Mouse (Mus musculus) T-helper 1 cell (primary cell): ENCODE results near the gene Hoxa11.

Experiments
- in situ Hi-C: fragments of 300-600 bp; cut with MboI, MseI; formaldehyde crosslinking; loops from one replicate; pipeline ENCODE4 v1.15.1; 2025; ENCODE audit warnings: high pct_unique_total_duplicates

Gene Hoxa11

DNA sequence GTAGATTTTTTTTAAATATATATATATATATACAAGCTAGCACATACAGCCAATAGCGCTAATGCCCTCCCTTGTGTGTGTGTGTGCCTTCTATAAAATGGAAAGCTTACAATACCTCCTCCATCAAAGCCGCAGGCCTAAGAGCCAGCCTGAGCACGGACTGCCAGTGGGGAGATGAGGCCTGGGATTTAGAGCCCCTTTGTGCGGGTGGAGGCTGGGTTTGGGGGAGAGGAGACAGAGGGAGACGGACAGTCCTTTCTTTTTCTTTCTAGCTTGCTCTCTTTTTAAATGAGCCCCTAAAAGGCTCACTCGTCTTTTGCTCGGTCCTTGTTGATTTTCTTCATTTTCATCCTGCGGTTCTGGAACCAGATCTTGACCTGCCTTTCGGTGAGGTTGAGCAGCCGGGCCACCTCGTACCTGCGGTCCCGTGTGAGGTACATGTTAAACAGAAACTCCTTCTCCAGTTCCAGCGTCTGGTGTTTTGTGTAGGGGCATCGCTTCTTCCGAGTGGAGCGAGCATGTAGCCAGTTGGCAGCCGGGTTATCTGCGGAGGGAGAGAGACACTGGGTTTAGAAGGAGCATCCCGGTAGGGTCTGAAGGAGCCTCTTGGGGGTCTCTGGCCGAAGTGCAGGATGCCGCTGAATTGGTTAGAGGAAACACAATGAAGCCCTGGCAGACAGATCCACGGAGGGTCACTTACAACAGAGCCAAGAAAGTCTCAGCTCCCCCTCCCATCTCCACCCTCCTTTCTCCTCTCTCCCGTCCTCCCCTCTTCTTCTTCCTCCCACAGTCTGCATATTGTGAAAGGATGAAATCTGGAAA is 21.5 kb downstream of the Hoxa11 start:
- in situ Hi-C loops, result loop anchor here (5.0 to 10.0 kb wide), 3 partner anchors 219 to 637 kb away; no protein-coding TSS in a partner anchor

DNA sequence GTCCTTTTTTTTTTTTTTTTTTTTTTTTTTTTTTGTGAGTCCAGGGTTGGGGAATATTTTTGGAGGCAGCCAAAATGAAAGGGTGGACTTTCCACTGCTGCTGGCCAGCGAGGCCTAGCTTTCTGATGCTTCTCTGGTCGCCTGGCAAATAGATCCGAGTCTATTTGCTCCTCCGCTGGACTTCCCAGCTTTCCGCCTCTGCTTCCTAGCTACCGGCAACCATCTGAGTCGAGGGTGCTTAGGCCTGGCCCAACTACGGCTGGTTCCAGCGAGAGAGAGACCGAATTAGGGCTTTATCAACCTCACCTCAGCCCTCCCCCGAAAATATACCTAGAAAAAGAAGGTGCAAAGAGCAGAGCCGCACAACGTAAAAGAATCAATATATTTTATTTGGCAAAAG is 22.9 kb downstream of the Hoxa11 start:
- in situ Hi-C loops, result loop anchor here (5.0 to 10.0 kb wide), 3 partner anchors 218 to 635 kb away; no protein-coding TSS in a partner anchor

DNA sequence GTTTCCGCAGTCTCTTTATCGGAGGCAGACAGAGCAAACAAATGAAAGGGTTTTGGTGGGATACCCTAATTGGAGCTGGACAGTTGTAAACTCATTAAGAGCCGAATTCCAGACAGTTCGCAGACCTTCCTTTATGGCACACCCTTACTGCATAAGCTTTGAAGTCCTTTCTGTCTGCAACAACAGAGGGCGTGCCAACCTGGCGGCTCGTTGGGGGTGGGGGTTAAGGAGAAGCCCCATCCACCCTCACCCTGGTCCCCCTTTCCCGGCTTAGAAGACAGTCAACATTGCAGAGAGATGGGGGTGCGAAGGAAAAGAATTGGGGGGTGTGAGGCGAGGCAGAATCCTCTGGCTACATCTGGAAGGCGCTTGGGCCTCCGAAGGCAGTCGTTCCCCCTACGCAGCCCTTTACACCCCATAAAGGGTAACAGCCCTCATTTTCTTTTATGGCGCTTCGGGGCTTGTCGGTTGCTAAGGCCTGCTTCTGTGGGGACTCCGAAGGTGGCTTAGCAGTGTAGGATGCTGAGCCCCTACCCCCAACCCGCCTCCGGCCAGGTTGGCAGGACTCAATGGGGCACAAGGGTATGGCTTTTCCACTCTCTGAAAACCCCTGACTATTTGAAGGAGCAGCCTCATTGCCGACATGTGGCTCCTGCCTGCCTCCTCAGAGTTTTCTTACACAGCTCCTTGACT is 23.5 kb downstream of the Hoxa11 start:
- in situ Hi-C loops, result loop anchor here (5.0 to 10.0 kb wide), 3 partner anchors 217 to 635 kb away; no protein-coding TSS in a partner anchor

DNA sequence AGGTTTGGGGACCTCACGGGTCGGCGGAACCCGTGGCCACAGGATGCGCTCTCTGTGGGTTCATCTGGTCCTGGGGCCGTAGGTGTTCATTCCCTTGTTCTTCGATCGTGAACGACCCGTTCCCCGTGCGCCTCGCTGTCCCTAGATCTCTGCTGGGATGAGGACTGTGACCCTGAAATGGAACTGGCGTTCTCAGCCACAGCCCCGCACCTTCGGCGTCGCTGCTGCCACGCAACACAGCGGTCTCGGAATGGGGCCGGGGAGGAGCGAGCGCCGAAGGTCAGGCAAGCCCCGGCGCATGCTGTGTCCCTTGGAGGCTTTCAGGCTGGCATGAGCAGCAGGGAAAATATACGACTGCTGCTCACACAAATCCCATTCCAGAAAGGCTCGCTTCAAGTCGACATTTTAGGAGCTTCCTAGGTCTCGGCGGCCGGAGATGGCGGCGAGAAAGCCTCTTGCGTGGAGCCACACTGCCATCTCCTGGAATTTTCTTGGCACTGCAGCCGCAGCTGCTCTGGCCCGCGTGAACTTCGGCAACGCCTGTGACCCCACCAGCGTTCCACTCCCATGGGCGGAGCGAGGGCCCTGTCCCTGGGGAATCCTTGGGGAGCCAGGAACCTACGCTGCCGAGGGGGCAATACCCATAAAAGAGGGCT is 24.1 kb downstream of the Hoxa11 start, which contains the start of gene Hoxa7:
Gene Hoxa7 (minus strand): TSS at position 518 of the 656 bp plus-strand sequence.
- in situ Hi-C loops, result loop anchor here (5.0 to 10.0 kb wide), 3 partner anchors 217 to 634 kb away; no protein-coding TSS in a partner anchor

DNA sequence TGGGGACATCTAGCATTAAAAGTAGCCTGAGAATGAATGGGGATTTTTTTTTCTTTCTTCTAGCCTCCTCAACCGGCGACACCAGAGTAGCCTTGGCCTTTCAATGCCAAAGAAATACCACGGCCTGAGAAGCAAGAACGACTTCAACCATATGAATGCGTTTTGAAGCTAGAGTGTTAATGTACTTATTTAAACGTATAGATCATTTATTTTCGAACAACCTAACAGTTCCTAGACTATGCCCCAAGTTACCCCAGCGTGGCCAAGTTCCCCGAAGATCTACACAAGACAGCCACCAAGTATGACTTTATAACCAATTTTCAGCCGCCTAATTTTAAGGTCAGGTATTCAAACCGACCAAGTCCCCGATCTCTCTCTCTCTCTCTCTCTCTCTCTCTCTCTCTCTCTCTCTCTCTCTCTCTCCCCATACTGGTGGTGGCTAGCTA is 24.7 kb downstream of the Hoxa11 start:
- in situ Hi-C loops, result loop anchor here (5.0 to 10.0 kb wide), 3 partner anchors 216 to 634 kb away; no protein-coding TSS in a partner anchor

DNA sequence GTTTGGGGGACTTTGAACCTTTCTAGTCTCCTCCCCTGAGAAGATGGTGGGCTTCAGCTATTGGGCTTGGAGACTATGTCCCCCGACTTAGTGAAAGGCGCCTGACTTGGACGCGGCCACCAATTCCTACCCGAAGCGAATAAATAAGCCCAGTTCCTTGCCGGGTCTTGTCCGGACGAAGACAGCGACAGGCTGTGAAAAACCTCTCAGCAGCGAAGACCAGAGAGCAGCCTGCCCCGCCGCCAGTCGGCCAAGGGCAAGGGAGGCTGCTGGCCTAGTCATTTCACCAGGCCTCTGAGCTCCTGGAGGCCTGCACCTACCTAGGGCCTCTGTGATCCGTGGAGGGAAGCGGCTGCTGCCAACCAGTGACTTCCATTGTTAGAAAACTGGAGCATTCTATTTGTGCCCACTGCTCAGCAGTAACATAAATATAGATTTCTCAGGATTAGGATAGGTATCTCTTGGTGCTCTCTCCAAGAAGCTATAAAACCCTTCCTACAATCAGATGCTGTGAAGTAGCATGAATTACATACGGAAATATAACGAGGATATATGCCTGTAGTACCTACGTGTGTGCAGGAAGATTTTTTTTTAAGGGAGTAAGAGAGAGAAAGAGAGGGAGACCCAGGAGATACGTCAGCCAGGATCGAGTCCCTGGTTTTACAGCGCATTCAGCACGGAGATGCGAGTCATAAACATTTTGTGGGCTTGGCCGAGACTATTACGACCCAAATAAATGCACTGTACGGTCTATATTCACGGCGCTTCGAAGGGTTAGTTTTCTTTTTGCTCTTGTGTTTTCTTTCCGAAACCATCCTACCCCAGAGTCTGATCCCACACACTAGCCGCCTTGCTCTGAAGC is 25.4 kb downstream of the Hoxa11 start:
- in situ Hi-C loops, result loop anchor here (5.0 to 10.0 kb wide), 3 partner anchors 215 to 633 kb away; no protein-coding TSS in a partner anchor

DNA sequence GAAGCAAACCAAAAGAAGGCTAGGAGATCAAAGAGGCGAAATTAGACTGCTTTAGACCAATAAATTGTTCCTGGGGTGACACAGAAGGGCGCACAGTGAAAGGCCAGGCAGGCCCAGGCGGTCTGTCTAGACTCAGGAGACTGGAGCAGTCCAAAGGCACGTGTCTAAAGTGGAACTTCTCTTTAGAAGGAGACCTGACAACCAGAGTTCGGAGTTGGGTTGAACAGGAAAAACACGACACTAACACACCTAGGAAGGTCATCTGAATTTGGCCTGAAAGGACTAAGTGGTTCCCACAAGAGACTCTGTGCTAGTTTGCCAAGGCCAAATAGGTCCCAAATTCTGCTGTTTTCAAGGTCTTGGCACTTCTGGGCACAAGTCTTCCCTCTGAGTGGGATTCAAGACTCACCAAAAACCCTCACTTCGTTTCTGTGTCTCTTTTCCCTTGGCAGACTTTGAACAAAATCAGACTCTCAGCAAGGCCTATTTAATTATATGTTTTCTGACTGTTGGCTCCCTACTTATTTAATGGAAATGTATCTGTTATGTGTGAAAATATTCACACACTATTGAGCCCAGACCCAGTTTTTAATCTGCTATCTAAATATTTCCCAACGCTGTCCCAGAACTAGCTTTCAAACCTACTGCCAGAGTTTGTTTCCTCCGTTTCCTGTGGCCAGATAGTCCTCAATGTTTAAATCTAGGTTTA is 26.2 kb downstream of the Hoxa11 start:
- in situ Hi-C loops, result loop anchor here (5.0 kb wide), 2 partner anchors 357 to 1047 kb away; no protein-coding TSS in a partner anchor

DNA sequence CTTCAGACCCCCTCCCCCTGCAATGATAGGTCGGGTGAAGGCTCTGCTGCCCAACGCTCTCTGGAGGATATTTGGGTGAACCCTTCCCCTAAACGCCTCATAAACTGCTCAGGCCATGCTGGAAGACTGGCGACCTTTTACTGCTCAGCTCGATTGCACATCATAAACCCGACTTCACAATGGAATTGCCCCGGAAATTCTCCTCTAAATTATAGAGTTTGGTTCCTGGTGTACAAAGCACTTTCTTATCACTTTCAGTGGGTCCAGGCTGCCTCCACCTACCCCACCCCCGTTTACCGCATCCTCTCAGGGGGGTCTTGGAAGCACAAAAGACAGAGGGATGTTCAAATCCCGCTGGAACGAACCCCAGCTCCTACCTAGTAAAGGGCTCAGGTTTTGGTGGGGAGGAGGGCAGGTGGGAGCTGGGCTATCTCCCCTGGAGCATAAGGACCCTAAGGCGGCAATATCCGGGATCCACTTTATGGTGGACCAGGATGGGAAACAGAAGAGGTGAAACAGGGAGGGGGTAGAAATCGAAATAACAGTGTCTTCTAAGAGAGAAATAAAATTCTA is 26.9 kb downstream of the Hoxa11 start:
- in situ Hi-C loops, result loop anchor here (5.0 kb wide), 2 partner anchors 356 to 1046 kb away; no protein-coding TSS in a partner anchor

DNA sequence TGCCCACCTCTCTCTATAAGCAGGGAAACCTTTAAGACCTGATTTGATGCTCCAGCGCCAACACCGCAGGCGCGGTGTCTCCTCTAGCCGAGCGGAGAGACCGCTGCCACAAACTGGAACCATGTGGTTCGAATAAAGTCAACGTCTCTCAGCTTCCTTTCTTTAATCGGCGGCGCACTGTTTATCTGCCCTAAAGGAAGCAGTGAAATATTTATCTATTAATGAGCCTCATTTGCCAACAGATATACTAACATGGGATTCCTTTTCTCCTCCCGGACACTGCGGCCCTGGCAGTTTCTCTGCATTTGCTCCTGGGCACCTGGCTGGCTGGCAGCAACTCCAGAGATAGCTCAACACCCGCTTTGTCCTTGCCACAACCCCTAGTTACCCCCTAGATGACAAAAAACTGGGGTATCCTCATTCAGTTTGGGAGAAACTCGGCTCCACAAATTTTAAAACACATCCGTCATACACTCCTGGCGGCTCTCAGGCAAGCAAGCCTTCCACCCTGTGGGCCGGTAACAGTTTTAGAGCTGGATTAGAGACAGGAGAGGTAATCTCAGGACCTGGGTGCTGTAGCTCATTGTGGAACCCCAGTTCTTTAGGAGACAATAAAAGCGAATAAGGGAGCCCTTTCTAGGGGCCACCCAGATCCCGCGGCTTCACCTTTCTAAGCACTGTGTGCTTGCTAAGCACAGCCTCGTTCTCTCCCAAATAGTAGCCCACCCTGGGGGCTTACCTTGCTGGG is 27.5 kb downstream of the Hoxa11 start:
- in situ Hi-C loops, result loop anchor here (5.0 kb wide), 2 partner anchors 356 to 1046 kb away; no protein-coding TSS in a partner anchor

DNA sequence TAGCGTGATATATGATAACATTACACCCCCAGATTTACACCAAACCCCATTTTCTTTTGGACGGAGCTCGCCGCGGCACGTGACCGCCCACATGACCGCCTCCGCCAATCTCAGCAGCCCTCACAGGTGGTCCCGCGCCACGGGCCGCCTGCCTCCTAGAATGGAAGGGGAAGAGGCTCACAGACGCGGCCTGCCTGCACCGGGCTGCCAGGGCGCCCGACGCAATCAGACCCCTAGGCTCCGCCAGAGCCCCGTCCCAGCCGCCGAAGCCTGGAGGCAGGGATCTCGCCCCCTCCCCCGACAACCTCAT is 28.2 kb downstream of the Hoxa11 start:
- in situ Hi-C loops, result loop anchor here (5.0 kb wide), 2 partner anchors 355 to 1045 kb away; no protein-coding TSS in a partner anchor

DNA sequence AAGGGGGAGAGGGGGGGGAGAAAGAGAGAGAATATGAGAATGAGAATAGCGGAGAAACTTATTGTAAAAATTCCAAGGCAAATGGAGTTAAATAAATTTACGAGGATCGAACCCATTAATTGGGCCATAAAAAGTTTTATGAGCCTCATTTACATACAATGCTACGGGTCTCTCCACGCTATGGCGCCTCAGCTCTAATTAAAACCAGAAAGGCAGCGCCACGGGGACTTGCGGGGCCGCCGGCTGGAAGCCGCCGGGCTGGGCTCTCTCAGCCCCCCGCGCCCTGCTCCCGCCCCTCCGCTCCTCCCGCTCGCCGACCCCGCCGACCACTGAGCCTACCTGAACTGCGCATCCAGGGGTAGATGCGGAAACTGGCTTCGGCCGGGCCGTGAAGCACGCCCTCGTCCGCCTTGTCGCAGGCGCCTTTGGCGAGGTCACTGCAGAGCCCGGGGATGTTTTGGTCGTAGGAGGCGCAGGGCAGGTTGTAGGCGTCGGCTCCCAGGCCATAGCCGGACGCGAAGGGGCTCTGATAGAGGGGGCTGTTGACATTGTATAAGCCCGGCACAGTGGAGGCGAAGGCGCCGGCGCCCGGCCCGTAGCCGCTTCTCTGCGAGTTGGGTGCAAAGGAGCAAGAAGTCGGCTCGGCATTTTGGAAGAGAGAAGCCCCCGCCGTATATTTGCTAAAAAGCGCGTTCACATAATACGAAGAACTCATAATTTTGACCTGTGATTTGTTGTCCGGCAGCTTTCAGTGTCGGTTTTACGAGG is 28.7 kb downstream of the Hoxa11 start:
- in situ Hi-C loops, result loop anchor here (5.0 kb wide), 2 partner anchors 355 to 1045 kb away; no protein-coding TSS in a partner anchor

DNA sequence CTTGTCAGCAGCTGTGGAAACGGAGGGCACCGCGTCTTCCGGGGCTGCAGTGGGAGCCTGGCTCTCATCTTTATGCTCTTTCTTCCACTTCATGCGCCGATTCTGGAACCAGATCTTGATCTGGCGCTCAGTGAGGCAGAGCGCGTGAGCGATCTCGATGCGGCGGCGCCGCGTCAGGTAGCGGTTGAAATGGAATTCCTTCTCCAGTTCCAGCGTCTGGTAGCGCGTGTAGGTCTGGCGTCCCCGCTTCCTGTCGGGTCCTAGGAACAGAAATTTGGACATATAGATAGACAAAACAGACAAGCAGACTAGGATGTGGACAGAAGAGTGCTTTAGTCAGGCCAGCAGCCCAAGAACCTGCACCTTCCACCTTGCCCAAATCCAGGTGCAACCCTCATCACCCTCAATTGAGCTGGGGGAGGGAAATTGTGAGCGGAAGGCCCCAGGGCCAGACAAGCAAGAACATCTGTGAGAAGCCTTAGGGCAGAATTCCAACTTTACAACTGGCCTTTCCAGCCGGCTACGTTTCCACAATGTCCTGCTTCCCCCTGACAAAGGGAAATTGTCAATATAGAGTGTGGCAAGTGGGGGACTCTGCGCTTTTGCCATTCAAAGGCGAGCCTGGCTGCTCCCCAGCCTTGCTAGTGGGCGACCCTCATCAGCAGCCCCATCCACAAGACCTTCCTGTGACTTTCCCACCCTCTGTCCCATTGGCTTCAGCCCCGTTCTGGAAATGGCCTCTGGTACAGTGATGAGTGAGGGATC is 29.7 kb downstream of the Hoxa11 start:
- in situ Hi-C loops, result loop anchor here (5.0 kb wide), 2 partner anchors 354 to 1044 kb away; no protein-coding TSS in a partner anchor

DNA sequence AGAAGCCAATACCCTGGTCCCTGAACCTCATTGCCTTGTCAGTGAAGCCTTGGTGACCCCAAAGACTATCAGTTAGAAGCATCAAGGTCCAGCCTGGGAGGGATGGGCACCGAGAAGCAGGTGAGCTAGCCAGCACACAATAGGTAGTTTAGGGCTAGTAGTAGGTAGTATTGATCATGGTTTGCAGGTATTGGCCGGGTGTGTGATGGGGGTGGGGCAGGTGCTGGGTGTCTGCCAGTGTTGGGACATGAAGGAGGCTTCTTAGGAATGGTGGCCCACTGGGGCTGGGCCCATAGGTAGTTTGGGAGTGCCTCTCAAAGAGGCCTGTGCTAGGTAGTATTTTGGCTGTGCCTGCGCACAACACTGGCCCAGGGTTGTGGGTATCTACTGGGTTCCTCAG is 30.5 kb downstream of the Hoxa11 start:
- in situ Hi-C loops, result loop anchor here (5.0 kb wide), 2 partner anchors 353 to 1043 kb away; no protein-coding TSS in a partner anchor

DNA sequence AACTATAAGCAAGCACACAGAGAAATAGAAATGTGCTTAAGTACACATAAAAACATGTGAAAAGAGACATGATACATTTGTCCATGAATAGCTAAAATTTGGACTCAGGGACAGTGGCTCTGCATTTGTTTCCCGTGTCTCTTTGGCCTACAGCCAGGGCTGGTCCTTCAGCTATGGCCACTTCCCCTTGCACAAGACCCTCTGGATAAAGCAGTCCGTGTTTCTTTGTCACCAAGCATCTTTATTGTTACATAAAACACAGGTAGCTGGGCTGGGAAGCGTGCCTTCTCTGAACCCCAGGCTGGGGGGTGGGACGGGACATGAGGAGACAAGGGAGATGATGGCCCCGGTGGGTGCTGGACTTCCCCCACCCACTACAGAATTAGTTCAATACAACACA is 31.3 kb downstream of the Hoxa11 start:
- in situ Hi-C loops, result no loop called here

DNA sequence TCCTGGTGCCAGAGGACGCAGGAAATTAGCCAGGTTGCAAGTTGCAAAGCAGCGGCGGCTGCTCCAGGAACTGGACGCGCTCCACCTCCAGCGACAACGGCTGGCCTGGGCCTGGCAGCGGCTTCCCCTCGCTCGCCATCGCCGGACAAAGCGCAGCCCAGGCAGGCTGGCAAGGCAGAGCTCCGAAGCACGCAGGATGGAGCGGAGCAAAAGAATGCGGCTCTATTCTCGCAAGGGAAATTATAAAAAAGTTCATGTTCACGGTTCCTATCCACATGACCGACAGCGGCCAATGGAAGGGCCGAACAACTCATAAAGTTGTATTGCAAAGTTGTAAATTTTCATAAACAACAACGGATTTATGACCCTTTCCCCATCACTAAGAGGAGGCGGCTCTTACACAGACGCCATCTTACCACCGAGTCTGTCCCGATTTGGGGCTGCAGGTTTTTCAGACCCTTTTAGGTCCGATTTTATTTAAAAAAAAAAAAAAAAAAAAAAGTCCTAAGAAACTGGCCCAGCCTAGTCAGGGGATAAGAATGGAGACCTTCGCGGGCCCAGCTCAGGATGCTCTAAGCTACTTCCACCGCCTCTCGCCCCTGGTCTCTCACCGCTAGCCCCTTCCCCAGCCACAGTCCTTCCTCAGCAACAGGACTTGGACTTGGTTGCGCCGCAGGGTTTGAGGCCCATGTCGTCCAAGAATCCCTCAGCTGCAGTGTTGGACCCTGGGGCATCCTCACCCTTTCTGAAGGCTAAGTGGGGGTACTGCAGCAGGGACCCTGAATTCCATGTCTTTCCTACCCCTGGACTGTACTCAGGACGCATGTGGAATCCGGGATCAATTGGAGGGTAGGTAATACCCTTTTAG is 32.3 kb downstream of the Hoxa11 start, which contains the start of the genes Hoxa3 and Gm28308:
Gene Hoxa3 (minus strand): TSS at position 218 of the 868 bp plus-strand sequence.
Gene Gm28308 (minus strand): TSS at position 221 of the 868 bp plus-strand sequence.
- in situ Hi-C loops, result no loop called here

DNA sequence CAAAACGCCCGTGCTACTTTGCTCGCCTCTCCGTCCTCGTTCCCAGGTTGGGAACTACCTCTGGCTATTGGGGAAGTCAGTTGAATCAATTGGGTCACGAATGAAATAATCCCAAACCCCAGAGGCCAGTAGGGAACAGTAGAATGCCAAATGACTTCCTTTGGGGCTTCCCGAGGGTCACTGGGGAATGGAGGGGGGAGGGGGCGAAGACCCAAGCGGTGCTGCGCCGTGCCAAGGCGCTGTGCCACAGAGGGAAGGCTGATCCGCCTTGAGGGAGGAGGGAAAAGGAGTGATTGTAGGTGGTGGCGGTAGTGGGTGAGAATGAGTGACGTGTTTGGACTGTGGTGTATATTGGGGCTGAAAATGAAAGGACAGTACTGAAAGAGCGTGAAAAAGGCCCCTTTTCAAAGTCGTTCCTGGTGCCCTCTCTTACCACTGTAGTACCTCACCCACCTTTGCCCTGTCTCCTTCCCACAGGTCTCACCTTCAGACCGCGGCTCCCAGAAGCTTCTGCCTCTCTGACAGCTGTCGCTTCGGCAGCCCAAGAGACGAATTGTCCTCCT is 33.0 kb downstream of the Hoxa11 start:
- in situ Hi-C loops, result no loop called here
